Mouse (Mus musculus): ENCODE measurements around the gene Tmem240.

- TF ChIP-seq CTCF (IDR thresholded peaks at IDR 0.05; ENCODE audit: low read depth) (no peak), EP300 (IDR thresholded peaks at IDR 0.05; ENCODE audit: low read depth) (no peak)
Observed at GRCm38 (mm10) chr4:155761356-155762099, 26.9 kb downstream of the Tmem240 start.

All from heart, postnatal 0 days (tissue).